Mouse (Mus musculus) brain, embryonic 14.5 days (tissue): ENCODE data around the gene Midn. TPM values are rescaled to one million over a fixed set of nuclear protein-coding genes. Genes with fewer than 3 reads are reported as not detected.

ENCODE experiments used
- DNase-seq: peaks from one replicate; pipeline ENCODE4 v3.0.0-alpha.2; 2011; ENCODE audit warnings: low read depth
- CTCF ChIP-seq: fragments of 200-500 bp; IDR thresholded peaks from 2 replicates; pipeline ENCODE4 v1.5.1; 2012; ENCODE audit warnings: inconsistent platforms, mild to moderate bottlenecking, moderate library complexity, borderline replicate concordance; ENCODE audit not compliant: insufficient read depth, insufficient read length; ENCODE audit errors: extremely low read depth
- POLR2A ChIP-seq: fragments of 200-500 bp; IDR thresholded peaks from 2 replicates; pipeline ENCODE4 v1.6.1; 2012; ENCODE audit warnings: mild to moderate bottlenecking, inconsistent platforms, borderline replicate concordance; ENCODE audit not compliant: poor library complexity, insufficient read depth, insufficient read length, severe bottlenecking; ENCODE audit errors: extremely low read depth
- polyA plus RNA-seq: library from polyadenylated mRNA; depleted of rRNA; stranded (reverse); fragments of >200 nt; gene quantifications from 2 replicates; pipeline ENCODE4 v1.2.3, GENCODE M21; 2012

Gene Midn
- polyA plus RNA-seq, 1 experiment = 213 TPM

DNA sequence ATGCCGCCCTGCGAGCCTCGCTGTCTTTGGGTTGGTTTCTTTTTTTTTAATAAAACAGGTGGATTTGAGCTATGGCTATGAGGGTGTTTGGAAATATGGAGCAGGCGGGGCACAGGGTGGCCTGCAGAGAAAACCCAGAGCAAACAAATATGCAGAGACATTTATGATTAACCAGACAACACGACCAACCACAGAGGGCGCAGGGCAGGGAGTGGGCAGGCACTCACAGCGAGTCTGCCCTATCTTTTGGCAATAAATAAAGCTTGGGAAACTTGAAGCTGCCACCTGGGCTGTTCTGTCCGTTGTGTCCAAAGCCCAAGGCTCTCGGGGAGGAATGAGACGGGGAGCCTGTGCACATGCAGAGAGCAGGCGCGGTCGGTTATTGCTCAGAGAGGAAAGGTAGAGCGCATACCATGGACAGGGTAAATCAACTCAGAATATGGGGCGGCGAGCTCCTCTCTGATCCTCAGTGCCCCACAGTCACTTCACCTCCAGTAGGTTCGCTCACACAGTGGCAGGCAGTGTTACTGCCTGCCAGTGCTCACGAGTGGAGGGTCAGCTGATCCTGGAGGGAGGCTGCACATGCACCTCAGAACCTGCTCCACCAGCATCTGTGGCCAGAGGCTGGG lies 17.6 kb upstream of the Midn start:
- DNase-seq = no peak

GRCm38 (mm10) chr10:80131316-80131951 lies 16.6 kb upstream of the Midn start:
- TF ChIP-seq POLR2A (no peak), CTCF (no peak)
- DNase-seq = peak; percentile 71

More for the DNA sequence above, 17.6 kb upstream of the Midn start:
- TF ChIP-seq POLR2A = no peak
- TF ChIP-seq CTCF = no peak

DNA sequence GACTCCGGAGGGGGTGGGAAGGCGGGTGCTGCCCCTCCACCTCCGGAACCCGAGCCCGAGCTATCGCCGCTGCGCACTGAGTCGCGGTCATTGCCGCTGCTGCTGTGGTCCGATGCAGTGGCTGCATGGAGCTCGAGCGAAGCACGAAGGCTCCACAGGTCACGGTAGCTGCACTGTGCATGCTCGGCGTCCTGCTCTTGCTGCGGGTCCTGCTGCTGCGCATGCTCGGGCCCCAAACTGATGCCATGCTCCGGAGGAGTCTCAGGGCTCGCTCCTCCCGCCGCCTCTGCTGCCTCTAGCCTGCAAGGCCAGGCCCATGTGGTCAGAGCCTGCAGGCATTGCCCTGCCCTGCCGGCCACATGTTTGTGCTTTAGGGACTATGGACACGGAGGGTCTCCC lies 16.1 kb upstream of the Midn start:
- DNase-seq = no peak
- TF ChIP-seq POLR2A = no peak
- no peak for TF ChIP-seq CTCF

- TF ChIP-seq POLR2A = no peak
- TF ChIP-seq CTCF = no peak
- peak; percentile 55 for DNase-seq
Measured at GRCm38 (mm10) chr10:80133226-80133849, 14.7 kb upstream of the Midn start.

GRCm38 (mm10) chr10:80134421-80134820 lies 13.7 kb upstream of the Midn start:
- TF ChIP-seq CTCF (no peak), POLR2A (no peak)
- no peak for DNase-seq

- TF ChIP-seq POLR2A (no peak), CTCF (no peak)
- DNase-seq = no peak
Measured at GRCm38 (mm10) chr10:80135161-80135560, 12.9 kb upstream of the Midn start.

GRCm38 (mm10) chr10:80135641-80136040 lies 12.4 kb upstream of the Midn start:
- TF ChIP-seq CTCF (no peak), POLR2A (no peak)
- no peak for DNase-seq

DNA sequence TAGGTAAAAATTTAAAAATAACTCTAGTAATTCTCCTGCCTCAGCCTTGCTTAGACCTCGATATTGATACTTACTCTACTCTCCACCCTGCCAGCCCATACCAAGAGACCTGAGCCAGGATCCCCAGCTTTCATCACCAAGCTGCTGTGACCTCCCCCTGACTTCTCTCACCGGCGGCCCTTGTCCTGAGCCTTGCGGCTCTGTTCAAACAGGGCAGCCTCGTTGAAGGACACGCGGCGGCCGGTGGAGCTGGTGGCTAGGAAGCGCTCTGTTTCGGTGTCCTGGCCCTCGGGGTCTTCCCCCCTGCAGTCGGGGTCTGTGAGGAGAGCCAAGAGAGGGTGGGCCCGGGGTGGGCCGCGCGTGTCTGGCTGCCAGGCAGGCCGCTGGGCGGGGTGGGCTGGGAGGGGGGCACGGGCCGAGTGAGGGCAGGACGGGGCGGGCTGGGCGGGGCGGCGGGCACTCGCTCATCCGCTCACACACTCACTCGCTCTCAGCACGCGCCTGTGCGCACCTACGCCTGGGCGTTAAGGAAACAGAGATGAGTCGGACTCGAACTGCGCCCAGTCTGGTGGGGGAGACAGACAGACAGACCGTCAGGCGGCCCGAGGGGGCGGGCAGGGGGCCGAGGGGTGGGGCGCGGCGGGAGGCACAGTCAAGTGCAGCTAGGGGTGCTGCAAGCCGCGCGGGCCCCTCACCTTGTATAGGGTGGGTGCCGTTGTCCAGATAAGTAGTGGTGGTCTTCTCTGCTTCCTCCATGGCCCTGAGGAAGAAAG lies 11.7 kb upstream of the Midn start:
- TF ChIP-seq POLR2A (no peak), CTCF (no peak)

GRCm38 (mm10) chr10:80136952-80137625 lies 11.0 kb upstream of the Midn start:
- no peak for TF ChIP-seq CTCF
- no peak for TF ChIP-seq POLR2A
- peak; percentile 79 for DNase-seq

More for the DNA sequence above, 11.7 kb upstream of the Midn start:
- DNase-seq = no peak

GRCm38 (mm10) chr10:80137626-80138552 lies 10.2 kb upstream of the Midn start:
- DNase-seq = peak; percentile 79
- 0 out of 2 replicates have a peak, but pooled peaks have one; percentile 3 for TF ChIP-seq POLR2A
- no peak for TF ChIP-seq CTCF
